Mouse (Mus musculus) layer of hippocampus, adult 2 months (tissue): ENCODE data around the gene Vps33b. TPM values are rescaled to one million over a fixed set of nuclear protein-coding genes. Genes with fewer than 3 reads are reported as not detected.
A peak's percentile ranks its signal among the peaks of the same experiment; 100 is the strongest.

Experiments used
- DNase-seq, 2 experiments: peaks; one replicate each; pipeline ENCODE4 v3.0.0; 2022; ENCODE audit warnings: low spot score in 2 of 2
- H3K27ac ChIP-seq: fragments of 200-600 bp; 2 replicates; pipeline ENCODE4 v1.8.1; 2022
- H3K4me3 ChIP-seq: fragments of 200-600 bp; 2 replicates; pipeline ENCODE4 v1.8.1; 2022; ENCODE audit warnings: mild to moderate bottlenecking
- CTCF ChIP-seq: fragments of 200-600 bp; conservative IDR thresholded peaks from 2 replicates; pipeline ENCODE4 v1.8.1; 2022; ENCODE audit warnings: antibody characterized with exemption, mild to moderate bottlenecking, moderate library complexity
- total RNA-seq, 2 experiments: library from RNA; stranded (reverse); gene quantifications; 2 replicates each; pipeline ENCODE4 v1.2.3; 2021

The Vps33b gene
- total RNA-seq, 2 experiments from 2014 or later = 22.9 to 24.7 TPM

DNA sequence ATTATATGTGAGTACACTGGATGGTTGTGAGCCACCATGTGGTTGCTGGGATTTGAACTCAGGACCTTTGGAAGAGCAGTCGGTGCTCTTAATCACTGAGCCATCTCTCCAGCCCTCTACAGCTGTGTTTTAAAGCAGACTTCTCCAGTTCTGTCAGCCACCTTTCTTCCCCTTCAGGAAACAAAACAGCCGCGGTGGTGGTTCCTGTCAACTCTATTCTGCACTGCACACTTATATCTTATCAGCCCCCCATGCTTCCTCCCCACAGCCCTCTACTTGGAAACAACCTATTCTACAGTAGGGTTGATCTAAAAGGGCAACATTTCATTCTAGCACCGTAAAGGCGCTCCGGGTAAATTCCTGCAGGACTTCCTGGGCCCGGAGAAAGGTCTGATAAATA lies 22.6 kb upstream of the Vps33b start:
- no peak for DNase-seq
- no peak for TF ChIP-seq CTCF
- Histone ChIP-seq H3K27ac (peak overlapping the region; percentile 93; the same call in 1 of the 2 replicates), H3K4me3 (peak overlapping the region; percentile 86)

DNA sequence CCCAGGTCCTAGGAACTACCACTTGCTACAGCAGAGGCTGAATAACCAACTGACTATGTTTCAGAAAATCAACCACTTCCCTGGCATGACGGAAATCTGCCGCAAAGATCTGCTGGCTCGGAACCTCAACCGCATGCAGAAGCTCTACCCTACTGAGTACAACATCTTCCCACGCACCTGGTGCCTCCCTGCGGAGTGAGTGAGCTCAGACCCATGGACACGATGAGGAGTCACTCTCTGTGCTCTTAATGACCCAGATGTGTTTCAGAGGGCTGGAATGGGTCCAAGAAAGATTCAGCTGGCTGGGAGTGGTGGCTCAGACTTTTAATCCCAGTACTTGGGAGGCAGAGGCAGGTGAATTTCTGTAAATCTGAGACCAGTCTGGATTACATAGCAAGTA lies 17.0 kb upstream of the Vps33b start:
- Histone ChIP-seq H3K27ac (no peak overlapping the region), H3K4me3 (no peak overlapping the region)
- no peak for TF ChIP-seq CTCF
- DNase-seq = no peak

DNA sequence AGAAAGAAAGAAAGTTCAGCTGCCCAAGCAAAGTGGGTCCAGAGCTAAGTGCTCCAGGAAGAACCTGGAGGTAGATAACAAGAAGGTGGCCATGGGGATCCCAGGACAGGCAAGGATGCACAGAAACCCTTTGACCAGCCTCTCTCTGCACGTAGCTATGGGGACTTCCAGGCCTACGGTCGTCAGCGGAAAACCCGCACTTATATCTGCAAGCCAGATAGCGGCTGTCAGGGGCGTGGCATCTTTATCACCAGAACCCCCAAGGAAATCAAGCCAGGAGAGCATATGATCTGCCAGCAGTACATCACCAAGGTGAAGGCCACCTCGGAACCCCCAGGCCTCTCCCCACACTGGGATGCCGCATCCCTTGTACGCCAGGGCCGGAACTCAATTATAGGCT lies 16.6 kb upstream of the Vps33b start:
- H3K4me3 ChIP-seq = no peak overlapping the region
- TF ChIP-seq CTCF = no peak
- DNase-seq = no peak

GRCm38 (mm10) chr7:80255981-80256380 lies 13.5 kb upstream of the Vps33b start:
- peak; percentile 68 for TF ChIP-seq CTCF
- DNase-seq = no peak
- H3K27ac ChIP-seq = no peak overlapping the region
- H3K4me3 ChIP-seq = no peak overlapping the region

More for the DNA sequence above, 16.6 kb upstream of the Vps33b start:
- no peak overlapping the region for H3K27ac ChIP-seq

DNA sequence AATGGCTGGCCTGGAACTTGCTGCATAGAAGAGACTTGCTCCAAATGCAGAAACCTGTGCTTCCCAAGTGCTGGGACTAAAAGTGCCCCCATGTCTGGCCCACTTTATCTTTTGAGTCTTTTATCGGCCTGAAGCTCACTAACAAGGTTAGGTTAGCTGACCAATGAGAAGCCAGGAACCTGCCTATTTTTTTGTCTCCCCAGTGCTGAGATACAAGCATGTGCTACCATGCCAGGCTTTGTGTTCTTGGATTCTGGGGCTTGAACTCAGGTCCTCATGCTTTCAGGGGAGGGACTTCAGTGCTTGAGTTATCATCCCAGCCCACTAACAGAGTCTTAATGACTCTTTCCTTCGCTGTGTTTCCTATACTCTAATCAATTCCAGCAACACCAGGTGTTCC lies 11.7 kb upstream of the Vps33b start:
- no peak overlapping the region for H3K4me3 ChIP-seq
- H3K27ac ChIP-seq = no peak overlapping the region
- DNase-seq = no peak
- TF ChIP-seq CTCF = no peak

- peak; percentile 85 to 87 for DNase-seq
- peak within 1 kb of the TSS; percentile 86 for H3K27ac ChIP-seq
- 0 out of 2 replicates have a peak, but pooled peaks have one; percentile 24 for TF ChIP-seq CTCF
- peak within 1 kb of the TSS; percentile 83 for H3K4me3 ChIP-seq
Measured at GRCm38 (mm10) chr7:80260625-80261371, 8.7 kb upstream of the Vps33b start, which contains the start of gene Ngrn. Ngrn (plus strand) TSS chr7:80261215.

- no peak for TF ChIP-seq CTCF
- peak overlapping the region; percentile 83 for H3K4me3 ChIP-seq
- peak overlapping the region; percentile 86 for H3K27ac ChIP-seq
- peak in 1 of 2 experiments; percentile 30 for DNase-seq
Measured at GRCm38 (mm10) chr7:80261372-80261990, 8.0 kb upstream of the Vps33b start.

- no peak for DNase-seq
- Histone ChIP-seq H3K4me3 (no peak overlapping the region), H3K27ac (no peak overlapping the region)
- no peak for TF ChIP-seq CTCF
Measured at GRCm38 (mm10) chr7:80264606-80265005, 4.8 kb upstream of the Vps33b start.

GRCm38 (mm10) chr7:80267764-80268163 lies 1.7 kb upstream of the Vps33b start:
- DNase-seq = no peak
- TF ChIP-seq CTCF = no peak
- Histone ChIP-seq H3K4me3 (no peak overlapping the region), H3K27ac (no peak overlapping the region)

DNA sequence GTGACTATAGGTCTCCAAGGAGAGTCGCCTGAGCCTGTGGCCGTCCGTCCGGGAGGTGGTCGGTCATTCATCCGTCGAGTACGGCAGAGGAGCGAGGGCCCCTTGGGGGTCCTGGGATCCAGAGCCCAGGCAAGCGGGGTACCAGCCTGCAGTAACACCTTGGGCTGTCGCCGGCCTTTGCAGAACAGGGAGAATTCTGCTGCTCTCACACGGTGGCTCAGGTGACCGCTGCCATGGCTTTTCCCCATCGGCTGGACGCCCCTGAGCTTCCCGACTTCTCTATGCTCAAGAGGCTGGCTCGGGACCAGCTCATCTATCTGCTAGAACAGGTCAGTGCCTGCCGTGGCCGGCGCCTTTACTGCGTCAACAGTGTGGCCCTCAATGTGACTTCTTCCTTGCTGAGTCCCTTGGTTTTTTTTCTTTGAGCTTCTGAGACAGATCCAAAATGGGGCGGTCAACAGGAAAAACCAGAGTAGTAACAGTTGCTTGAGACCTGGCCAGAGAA lies 354 bp downstream of the Vps33b start:
- no peak for DNase-seq
- Histone ChIP-seq H3K4me3 (peak overlapping the region; percentile 66), H3K27ac (peak overlapping the region; percentile 84)
- TF ChIP-seq CTCF = no peak

- H3K4me3 ChIP-seq = no peak overlapping the region
- H3K27ac ChIP-seq = no peak overlapping the region
- TF ChIP-seq CTCF = no peak
- DNase-seq = no peak
Measured at GRCm38 (mm10) chr7:80273456-80273855, 4.0 kb downstream of the Vps33b start.

DNA sequence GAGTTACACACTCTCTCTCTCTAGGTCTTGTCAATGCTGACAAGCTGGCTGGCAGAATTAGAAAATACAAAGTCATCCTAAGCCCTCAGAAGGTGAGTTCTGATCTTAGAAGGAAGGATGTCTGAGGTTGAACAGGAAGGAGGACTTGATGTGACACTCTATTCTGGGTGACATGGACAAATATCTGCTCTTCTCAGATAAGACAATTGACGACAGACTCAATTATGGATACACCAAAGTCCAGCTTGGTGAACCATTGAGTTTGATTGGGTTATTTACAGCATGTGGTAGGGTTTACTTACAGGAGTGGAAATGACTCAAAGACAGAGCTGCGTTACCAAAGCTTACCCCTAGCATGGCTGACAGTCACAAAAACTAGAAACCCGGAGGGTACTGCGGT lies 6.9 kb downstream of the Vps33b start:
- Histone ChIP-seq H3K4me3 (no peak overlapping the region), H3K27ac (no peak overlapping the region)
- DNase-seq = no peak
- TF ChIP-seq CTCF = no peak

DNA sequence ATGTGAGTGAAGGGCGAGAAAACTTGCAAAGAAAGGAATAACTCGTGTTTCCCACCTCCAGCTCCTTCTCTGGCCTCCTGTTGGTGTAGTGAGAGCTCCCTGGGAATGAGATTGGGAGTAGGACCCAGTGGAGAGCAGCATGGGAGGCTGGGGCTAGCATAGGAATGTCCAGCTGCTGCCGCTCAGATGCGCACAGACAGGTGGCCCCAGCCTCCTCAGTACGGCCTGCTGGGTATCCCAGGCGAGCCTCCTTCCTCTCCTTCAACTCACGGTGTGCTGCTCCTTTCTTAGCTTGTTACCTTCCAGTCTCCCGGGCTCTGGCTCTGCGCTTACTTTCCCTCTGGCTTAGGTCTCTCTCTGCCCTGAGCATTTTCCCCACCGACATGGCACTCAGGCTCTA lies 10.6 kb downstream of the Vps33b start:
- DNase-seq = no peak
- no peak for TF ChIP-seq CTCF

More for the DNA sequence above, 10.6 kb downstream of the Vps33b start:
- Histone ChIP-seq H3K4me3 (no peak overlapping the region), H3K27ac (no peak overlapping the region)
